Mouse (Mus musculus): ENCODE measurements around the gene Gm5475. TPM values are rescaled to one million over a fixed set of nuclear protein-coding genes. Genes with fewer than 3 reads are reported as not detected.

Gm5475 gene
- polyA plus RNA-seq, 1 experiment from 2014 or later, result 0.11 TPM

DNA sequence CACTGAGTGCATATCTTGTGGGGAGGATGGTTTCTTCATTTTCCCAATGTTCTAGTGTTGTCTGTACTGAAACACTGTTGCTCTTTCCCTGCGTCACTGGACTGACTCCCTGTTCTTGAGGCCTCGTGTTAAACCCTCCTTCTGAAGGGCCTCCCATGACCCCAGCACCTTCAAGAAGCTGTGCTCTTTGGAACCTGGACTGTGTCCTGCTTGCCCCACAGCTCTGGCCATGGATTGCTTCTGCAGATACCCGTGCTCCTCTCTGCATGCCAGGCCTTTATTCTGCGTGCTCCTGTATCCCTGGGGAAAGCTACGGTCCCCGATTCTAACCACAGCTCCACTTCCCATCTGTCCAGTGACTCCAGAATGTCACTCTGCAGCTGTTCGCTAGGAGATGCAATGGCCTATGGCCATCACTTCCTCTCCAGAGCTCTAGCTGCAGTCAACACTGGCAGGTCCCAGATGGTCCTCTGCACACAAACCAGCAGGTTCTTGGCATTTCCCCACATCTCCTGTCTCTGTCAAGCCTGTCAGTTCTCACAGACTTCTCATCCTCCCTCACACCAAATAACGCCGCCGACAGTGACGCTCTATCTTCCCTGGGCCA lies 8.1 kb downstream of the Gm5475 start:
- no peak overlapping the region for H3K4me2 ChIP-seq (replicated peaks)
- H3K27ac ChIP-seq, result no peak overlapping the region
- no peak overlapping the region for H3K9ac ChIP-seq (replicated peaks)
- 81% methylated on average over 11 of the region's 11 CpGs for WGBS
- no peaks in the 10 kb centered on the region for H3K4me1 ChIP-seq (replicated peaks)
- H3K36me3 ChIP-seq, result no peaks in the 10 kb centered on the region
- ATAC-seq, result no peak
- no peaks in the 10 kb centered on the region for H3K9me3 ChIP-seq
- peaks cover 12% of the 10 kb centered on the region for H3K27me3 ChIP-seq
- no peak overlapping the region for H3K4me3 ChIP-seq (replicated peaks)

DNA sequence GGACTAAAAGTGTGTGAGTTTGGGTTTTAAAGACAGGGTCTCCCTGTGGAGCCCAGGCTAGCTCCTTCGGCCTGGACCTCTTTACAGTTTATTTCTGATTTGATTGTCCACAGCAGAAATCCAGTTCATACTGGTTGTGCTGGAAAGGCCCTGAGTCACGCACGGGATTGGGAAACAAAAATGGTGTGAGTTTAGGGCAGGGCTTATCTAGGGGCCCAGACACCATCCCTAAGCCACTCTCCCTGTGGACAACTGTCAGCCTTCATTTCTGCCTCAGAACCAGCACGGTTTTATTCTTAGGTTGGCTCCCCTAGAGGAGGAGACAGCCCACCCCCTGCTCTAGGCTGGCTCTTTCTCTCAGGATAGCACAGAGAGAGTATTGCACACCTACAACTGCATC lies 11.3 kb downstream of the Gm5475 start:
- WGBS, result 71% methylated on average over 4 of the region's 4 CpGs
- Histone ChIP-seq H3K27ac (no peak overlapping the region), H3K9ac (replicated peaks) (no peak overlapping the region), H3K4me1 (replicated peaks) (no peaks in the 10 kb centered on the region), H3K4me3 (replicated peaks) (no peak overlapping the region), H3K36me3 (no peaks in the 10 kb centered on the region), H3K9me3 (no peaks in the 10 kb centered on the region), H3K4me2 (replicated peaks) (no peak overlapping the region), H3K27me3 (no peaks in the 10 kb centered on the region)
- no peak for ATAC-seq

DNA sequence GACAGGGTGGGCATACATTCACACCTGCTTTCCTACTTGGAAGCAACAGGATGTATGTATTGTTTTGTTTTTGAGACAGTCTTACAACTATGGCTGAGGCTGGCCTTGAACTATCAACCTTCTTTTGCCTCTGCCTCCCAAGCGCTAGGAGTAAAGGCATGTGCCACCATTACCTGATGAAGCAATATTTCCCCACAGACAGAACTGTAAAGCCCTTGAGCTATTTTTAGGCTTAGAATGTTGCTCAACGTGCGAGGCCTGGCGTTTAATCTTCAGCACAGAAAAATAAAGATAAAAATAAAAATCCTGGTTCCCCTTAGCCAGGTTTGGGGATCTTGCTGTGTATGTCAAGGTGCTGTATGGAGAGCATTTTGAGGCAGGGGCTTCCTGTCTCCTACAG lies 14.2 kb downstream of the Gm5475 start:
- no peak overlapping the region for H3K4me3 ChIP-seq (replicated peaks)
- ATAC-seq, result no peak
- WGBS, result 94% methylated on average over 4 of the region's 4 CpGs
- H3K27ac ChIP-seq, result no peak overlapping the region
- no peaks in the 10 kb centered on the region for H3K36me3 ChIP-seq
- no peak overlapping the region for H3K4me2 ChIP-seq (replicated peaks)
- H3K27me3 ChIP-seq, result no peaks in the 10 kb centered on the region
- no peak overlapping the region for H3K9ac ChIP-seq (replicated peaks)
- no peaks in the 10 kb centered on the region for H3K9me3 ChIP-seq
- H3K4me1 ChIP-seq (replicated peaks), result no peaks in the 10 kb centered on the region

DNA sequence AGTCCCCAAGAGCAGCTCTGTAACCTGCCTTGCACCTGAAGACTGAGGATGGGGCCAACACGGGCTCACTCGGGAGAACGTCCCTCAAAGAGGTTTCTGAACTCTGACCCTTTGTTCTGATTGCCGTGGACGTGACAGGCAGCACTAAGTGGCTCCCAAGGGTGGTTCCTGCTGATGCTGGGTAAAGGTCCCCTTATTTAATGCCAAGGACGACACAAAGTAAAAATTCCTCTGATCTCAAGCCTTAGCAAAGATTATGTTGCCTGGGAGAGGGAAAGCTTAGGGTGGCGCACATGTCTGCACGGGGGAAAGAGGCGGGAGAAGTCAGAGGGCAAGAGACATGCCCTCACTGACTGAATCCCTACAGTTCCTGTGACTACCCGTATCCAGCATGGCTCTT lies 14.6 kb downstream of the Gm5475 start:
- no peaks in the 10 kb centered on the region for H3K9me3 ChIP-seq
- WGBS, result 55% methylated on average over 10 of the region's 10 CpGs
- ATAC-seq, result no peak
- no peaks in the 10 kb centered on the region for H3K27me3 ChIP-seq
- no peak overlapping the region for H3K4me3 ChIP-seq (replicated peaks)
- H3K4me1 ChIP-seq (replicated peaks), result no peaks in the 10 kb centered on the region
- H3K4me2 ChIP-seq (replicated peaks), result no peak overlapping the region
- no peak overlapping the region for H3K9ac ChIP-seq (replicated peaks)
- no peak overlapping the region for H3K27ac ChIP-seq
- no peaks in the 10 kb centered on the region for H3K36me3 ChIP-seq

DNA sequence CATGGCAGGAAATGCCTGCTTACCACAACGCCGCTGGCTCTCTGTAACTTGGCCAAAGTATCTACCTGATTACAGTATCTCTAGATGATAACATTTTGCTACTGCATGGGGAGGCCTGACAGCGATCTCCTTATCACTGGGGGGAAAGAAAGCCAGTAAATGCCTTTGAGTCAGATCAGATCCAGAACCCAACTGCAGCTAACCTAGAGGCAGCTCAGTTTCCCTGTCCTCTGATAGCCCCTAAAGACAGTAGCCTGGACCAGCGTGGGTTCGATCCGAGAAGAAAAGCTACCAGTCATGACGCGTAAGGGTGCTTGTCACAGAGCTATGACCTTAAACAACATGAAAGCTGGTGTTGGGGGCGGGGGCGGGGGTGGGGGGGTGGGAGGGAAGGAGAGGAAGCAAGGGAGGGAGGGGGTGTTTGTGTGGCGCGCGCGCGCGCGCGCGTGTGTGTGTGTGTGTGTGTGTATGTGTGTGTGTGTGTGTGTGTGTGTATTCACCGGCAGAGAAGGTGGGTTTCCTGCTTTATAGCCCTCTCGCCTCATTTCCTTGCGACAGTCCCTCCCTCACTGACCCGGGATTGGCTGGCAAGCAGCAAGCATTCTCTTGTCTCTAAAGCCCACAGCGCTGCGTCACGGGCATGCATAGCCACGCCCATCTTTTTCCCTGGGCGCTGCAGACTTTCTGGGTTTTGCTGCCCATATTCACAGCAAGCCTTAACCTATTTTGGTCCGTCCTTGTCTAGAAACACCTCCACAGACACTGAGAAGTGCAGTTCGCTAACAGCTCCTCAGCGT lies 21.4 kb downstream of the Gm5475 start:
- Histone ChIP-seq H3K9ac (replicated peaks) (peak overlapping the region; percentile 69), H3K27me3 (no peaks in the 10 kb centered on the region), H3K9me3 (no peaks in the 10 kb centered on the region), H3K4me1 (replicated peaks) (peaks cover 6% of the 10 kb centered on the region), H3K4me3 (replicated peaks) (peak overlapping the region; percentile 44), H3K36me3 (no peaks in the 10 kb centered on the region), H3K4me2 (replicated peaks) (peak overlapping the region; percentile 64), H3K27ac (peak overlapping the region; percentile 81)
- peak; percentile 98 for ATAC-seq
- WGBS, result 10% methylated on average over 19 of the region's 31 CpGs

DNA sequence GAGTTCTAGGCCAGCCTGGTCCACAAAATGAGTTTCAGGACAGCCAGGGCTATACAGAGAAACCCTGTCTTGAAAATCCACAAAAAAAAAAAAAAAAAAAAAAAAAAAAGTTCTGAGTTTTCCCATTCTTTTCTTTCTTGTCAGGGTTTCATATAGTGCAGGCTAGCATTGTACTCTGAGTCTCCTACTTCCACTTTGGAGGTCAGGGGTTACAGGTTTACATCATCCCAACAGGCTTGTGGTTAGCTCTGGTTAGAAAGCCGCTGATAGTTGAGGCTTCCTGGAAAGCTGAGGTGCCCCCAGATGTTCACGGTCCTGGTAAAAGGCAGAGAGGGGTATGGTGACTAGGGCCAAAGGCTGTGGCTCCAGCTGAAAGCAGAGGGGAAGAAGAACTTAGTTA lies 24.9 kb downstream of the Gm5475 start:
- Histone ChIP-seq H3K9ac (replicated peaks) (no peak overlapping the region), H3K27me3 (no peaks in the 10 kb centered on the region), H3K9me3 (no peaks in the 10 kb centered on the region), H3K4me1 (replicated peaks) (peaks cover 6% of the 10 kb centered on the region), H3K27ac (no peak overlapping the region), H3K36me3 (no peaks in the 10 kb centered on the region), H3K4me2 (replicated peaks) (no peak overlapping the region), H3K4me3 (replicated peaks) (no peak overlapping the region)
- 87% methylated on average over 2 of the region's 2 CpGs for WGBS
- ATAC-seq, result no peak

DNA sequence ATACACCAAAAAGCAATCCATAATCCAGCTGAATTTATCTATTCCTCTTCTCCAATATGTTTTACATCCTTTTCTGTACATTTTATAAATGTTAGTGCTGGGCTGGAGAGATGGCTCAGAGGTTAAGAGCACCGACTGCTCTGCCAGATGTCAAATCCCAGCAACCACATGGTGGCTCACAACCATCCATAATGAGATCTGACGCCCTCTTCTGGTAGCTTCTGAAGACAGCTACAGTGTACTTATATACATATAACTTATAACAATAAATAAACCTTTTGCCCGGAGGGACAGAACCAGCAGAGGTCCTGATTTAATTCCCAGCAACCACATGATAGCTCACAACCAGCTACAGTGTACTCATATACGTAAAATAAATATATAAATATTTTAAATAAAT lies 26.6 kb downstream of the Gm5475 start:
- ATAC-seq, result no peak
- no peak overlapping the region for H3K4me2 ChIP-seq (replicated peaks)
- H3K9me3 ChIP-seq, result no peaks in the 10 kb centered on the region
- WGBS, result 77% methylated on average over 4 of the region's 4 CpGs
- no peak overlapping the region for H3K9ac ChIP-seq (replicated peaks)
- H3K4me3 ChIP-seq (replicated peaks), result no peak overlapping the region
- H3K27me3 ChIP-seq, result no peaks in the 10 kb centered on the region
- H3K36me3 ChIP-seq, result no peaks in the 10 kb centered on the region
- no peak overlapping the region for H3K27ac ChIP-seq
- H3K4me1 ChIP-seq (replicated peaks), result peaks cover 3% of the 10 kb centered on the region; the same call in 1 of the 2 replicates

DNA sequence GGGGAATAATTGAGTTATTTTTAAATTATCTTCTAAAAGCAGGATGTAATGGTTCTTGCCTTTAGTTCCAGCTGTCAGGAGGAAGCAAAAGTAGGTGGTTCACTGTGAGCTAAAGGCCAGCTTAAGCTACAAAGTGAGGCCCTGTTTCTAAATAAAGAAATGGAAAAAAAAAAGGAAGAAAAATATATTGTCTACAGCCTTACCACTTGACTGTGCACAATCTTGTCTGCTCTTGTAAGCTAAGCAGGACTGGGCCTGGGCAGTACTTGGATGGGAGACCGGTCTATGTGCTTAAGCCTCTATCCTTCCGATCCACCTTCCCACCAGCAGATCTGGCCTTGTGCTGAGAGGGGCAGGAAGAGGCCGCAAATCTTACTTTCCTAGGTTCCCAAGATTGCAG lies 27.5 kb downstream of the Gm5475 start:
- ATAC-seq, result no peak
- H3K27me3 ChIP-seq, result no peaks in the 10 kb centered on the region
- 95% methylated on average over 3 of the region's 3 CpGs for WGBS
- H3K36me3 ChIP-seq, result no peaks in the 10 kb centered on the region
- H3K4me1 ChIP-seq (replicated peaks), result no peaks in the 10 kb centered on the region
- H3K9ac ChIP-seq (replicated peaks), result no peak overlapping the region
- no peak overlapping the region for H3K4me3 ChIP-seq (replicated peaks)
- H3K27ac ChIP-seq, result no peak overlapping the region
- H3K4me2 ChIP-seq (replicated peaks), result no peak overlapping the region
- no peaks in the 10 kb centered on the region for H3K9me3 ChIP-seq

DNA sequence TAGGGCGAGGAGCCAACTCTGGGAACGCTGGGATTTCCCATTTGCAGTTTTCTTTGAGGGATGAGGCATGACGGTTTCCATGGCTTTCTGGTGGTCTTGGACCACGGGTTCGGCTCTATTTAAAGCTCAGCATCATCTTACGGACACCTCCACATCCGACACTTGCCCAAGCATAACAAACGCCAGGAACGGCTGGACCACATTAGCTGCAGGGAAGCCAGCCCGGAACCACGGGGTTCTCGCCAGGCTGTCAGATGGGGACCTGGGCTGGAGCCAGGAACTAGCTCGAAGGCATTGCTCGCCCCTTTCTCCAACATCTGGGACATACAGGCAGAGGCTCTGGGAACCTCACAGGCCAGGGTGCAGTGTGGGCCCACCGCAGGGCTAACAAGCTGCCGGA lies 29.3 kb downstream of the Gm5475 start:
- no peak for ATAC-seq
- H3K27me3 ChIP-seq, result no peaks in the 10 kb centered on the region
- H3K9ac ChIP-seq (replicated peaks), result no peak overlapping the region
- no peak overlapping the region for H3K4me2 ChIP-seq (replicated peaks)
- H3K4me3 ChIP-seq (replicated peaks), result no peak overlapping the region
- H3K36me3 ChIP-seq, result no peaks in the 10 kb centered on the region
- no peak overlapping the region for H3K27ac ChIP-seq
- no peaks in the 10 kb centered on the region for H3K4me1 ChIP-seq (replicated peaks)
- WGBS, result 77% methylated on average over 16 of the region's 16 CpGs
- H3K9me3 ChIP-seq, result no peaks in the 10 kb centered on the region

DNA sequence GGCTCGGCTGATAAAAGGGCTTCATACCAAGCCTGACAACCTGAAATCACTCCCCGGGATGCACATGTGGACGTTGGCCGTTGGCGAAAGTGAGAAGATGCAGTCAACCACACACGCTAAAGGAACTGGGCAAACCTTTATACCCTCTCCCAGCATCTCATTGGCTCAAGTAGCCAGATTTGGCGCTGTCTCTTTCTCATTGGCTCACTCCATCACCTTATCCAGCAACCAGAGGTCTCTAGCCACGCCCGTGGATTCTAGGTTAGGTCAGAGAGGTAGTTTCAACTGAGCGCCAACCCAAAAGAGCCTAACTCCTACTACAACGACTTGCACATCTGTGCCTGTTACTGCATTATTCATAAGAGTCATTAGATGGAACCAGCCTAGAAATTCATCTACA lies 30.5 kb downstream of the Gm5475 start:
- H3K9ac ChIP-seq (replicated peaks), result no peak overlapping the region
- no peaks in the 10 kb centered on the region for H3K4me1 ChIP-seq (replicated peaks)
- no peaks in the 10 kb centered on the region for H3K9me3 ChIP-seq
- no peaks in the 10 kb centered on the region for H3K27me3 ChIP-seq
- H3K27ac ChIP-seq, result no peak overlapping the region
- H3K4me3 ChIP-seq (replicated peaks), result no peak overlapping the region
- no peaks in the 10 kb centered on the region for H3K36me3 ChIP-seq
- no peak overlapping the region for H3K4me2 ChIP-seq (replicated peaks)
- WGBS, result 80% methylated on average over 11 of the region's 11 CpGs
- ATAC-seq, result no peak

DNA sequence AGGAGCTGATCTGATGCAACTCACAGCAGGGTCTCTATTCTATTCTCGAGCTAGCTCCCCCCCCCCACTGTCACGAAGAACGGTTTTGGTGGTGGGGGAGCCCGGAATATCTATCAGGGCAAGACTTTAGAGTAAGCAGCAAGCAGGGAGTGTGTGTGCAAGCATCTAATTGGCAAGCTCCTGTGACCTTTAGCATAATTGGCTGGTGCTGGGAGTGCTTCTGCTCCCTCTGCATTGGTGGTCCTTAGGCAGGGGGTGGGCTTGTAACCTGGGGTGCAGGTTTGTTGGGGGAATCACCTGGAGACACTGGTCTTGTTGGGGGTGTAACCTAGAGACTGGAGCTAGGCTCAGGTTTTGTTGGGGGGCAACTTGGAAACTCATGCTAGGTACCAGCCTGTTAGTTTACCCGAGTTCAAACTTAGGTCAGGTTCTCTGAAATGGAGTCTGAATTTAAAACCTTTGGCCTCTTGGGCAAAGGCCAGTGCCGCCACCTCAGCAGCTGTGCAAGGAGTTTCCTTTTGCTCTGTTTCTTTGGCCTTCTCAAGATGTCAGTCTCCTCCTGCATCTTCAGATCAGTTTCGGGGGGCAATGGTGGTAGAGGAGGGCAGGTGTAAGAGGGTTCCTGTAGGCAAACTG lies 34.5 kb downstream of the Gm5475 start:
- ATAC-seq, result no peak
- H3K4me2 ChIP-seq (replicated peaks), result no peak overlapping the region
- no peaks in the 10 kb centered on the region for H3K36me3 ChIP-seq
- 0 out of 2 replicates have a peak, but pooled peaks cover 5% of the 10 kb centered on the region for H3K4me1 ChIP-seq (replicated peaks)
- H3K4me3 ChIP-seq (replicated peaks), result no peak overlapping the region
- WGBS, result 69% methylated on average over 7 of the region's 7 CpGs
- no peak overlapping the region for H3K27ac ChIP-seq
- H3K27me3 ChIP-seq, result peaks cover 15% of the 10 kb centered on the region; the same call in 1 of the 2 replicates
- H3K9ac ChIP-seq (replicated peaks), result no peak overlapping the region
- H3K9me3 ChIP-seq, result no peaks in the 10 kb centered on the region

DNA sequence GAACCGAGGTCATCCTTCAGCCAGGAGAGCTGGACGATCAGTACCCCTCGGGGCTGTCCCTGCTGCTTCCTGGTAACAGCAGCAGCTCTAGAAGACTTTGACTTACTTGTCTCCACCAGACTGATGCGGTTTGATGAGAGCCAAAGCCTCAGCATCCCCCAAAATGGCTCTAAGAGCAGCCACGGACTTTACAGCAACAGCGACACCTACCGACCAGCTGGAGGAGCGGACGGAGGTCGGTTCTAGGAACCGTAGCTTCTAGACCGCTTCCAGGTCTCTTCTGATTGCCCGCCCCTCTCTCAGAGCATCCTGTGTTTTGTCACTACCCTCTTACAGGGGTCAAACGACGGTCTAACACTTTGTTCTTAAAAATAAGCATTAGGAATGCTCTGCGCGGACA lies 35.4 kb downstream of the Gm5475 start:
- 11% methylated on average over 17 of the region's 17 CpGs for whole genome bisulfite sequencing

More for the DNA sequence above, 35.4 kb downstream of the Gm5475 start:
- 0 out of 2 replicates have a peak, but pooled peaks cover 5% of the 10 kb centered on the region for H3K4me1 ChIP-seq (replicated peaks)
- no peak overlapping the region for H3K4me2 ChIP-seq (replicated peaks)
- no peak overlapping the region for H3K4me3 ChIP-seq (replicated peaks)
- peaks cover 15% of the 10 kb centered on the region; the same call in 1 of the 2 replicates for H3K27me3 ChIP-seq
- H3K9ac ChIP-seq (replicated peaks), result no peak overlapping the region
- H3K27ac ChIP-seq, result no peak overlapping the region
- no peaks in the 10 kb centered on the region for H3K36me3 ChIP-seq
- no peaks in the 10 kb centered on the region for H3K9me3 ChIP-seq
- ATAC-seq, result peak; percentile 65; the same call in 1 of the 2 replicates

All from midbrain, embryonic 13.5 days (tissue).